Mouse (Mus musculus): ENCODE results near the gene Cox17.

Gene Cox17

DNA sequence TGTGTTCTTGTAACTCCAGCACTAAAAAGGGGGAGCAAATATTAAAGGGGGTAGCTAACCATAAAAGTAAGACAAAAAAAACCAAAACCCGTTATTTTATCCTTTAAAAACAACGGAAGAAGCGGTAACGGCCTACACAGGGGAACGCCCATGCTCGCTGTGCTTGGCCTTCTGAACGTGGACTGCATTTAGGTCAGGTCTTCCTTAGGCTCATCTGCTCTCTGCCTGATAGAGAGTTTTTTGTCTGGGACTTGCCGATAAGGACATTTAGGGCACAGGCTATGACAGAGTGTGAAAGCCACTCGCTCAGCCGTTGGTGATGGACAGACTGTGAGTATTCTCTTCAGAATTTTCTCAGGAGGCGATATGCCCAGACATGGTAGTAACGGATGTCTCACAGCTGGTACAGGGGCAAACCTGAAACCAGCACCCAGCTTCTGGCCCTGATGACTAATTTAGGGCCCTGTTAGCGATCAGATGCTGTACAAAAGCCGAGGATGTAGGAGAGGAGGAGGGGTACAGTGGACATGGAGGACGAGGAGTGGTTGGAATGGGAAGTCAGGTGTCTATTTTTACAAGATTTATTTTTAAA is 25.0 kb downstream of the Cox17 start:
- DNase-seq (ENCODE audit: low spot score): no peak

DNA sequence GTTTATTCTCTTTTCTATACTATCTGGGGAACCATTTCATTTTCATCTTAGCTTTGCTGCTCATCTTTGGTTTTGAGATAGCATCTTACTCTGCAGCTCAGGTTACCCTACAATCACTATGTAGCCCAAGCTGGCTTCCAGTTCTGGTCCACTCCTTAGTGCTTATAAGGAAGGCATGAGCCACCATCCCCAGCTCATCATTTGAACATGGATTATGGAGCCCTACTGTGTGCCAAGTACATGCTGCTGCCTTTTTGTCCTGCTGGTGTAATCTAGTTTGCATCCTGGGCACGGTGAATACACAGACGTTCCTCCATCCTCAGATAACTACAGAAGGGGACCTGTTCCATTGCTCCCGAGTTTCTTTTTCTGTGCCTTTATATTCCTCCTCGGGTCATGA is 26.1 kb downstream of the Cox17 start:
- no peak for DNase-seq (ENCODE audit: low spot score)

DNA sequence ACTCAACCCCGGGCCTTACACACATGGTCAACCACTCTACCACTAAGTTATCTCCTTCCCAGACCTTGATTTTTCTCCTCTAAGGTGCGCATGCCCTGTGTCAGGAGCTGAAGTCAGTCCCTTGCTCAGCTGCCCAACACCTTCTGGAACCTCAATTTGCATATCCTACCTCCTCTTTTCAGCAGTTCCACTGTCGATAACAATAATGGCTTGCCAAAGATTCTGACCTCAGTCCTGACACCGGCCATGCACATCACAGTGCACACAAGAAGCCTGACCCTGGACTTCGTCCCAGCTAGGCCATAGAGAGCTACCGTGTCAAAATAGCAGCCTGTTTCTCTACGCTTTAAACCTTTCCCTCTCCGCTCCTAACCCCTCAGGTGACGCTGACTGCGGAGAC is 26.6 kb downstream of the Cox17 start:
- DNase-seq (ENCODE audit: low spot score): no peak

DNA sequence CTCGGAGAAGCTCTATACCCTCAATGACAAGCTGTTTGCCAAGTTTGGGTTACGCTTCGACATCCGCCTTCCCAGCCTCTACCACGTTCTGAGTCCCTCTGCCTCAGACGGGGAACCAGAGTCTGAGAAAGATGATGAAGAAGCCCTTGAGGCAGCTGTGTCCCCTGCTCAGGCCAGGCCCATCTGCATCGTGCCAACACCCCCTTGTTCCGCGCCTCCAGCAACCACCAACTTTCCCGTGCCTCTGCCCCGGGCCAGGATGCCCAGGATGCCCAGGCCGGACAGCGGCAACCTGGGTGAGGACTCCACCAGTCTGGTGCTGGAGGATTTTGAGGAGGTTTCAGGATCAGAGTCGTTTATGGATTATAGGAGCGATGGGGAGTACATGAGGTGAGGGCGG is 27.1 kb downstream of the Cox17 start:
- DNase-seq (ENCODE audit: low spot score): no peak

DNA sequence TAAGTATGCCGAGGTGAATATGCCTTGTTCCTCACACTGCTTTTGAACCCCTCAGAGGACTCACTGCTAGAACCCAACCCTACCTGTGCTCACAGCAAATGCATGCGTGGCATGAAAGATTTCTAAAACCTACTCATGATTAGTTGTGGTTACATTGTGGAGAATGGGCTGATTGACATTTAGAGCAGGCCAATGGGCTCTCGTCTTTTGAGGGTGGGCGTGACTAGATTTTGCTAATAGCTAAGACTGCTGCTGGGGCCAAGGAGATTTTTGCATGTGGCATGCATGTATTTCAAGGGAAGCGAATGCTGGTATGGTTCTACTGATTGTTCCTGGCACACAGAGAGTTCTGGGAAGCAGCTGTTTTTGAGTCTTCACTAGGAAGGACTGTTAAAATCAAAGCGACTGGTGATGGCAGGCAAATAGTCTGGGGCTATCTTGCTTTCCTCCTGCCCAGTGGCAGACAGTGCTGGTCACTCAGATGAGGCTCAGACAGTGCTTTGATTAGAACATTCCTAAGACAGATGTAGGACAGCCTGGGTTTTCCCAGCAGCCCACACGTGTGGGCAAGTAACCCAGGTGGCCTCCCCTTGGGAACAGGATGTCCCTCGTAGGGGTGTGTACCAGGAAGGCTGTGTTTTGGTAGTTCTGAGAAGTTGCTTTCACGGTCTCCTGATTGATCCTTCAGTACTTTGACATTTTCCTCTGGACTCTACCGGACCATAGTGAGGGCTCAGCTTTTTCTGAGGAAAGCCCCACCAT is 27.8 kb downstream of the Cox17 start:
- DNase-seq (ENCODE audit: low spot score): no peak

DNA sequence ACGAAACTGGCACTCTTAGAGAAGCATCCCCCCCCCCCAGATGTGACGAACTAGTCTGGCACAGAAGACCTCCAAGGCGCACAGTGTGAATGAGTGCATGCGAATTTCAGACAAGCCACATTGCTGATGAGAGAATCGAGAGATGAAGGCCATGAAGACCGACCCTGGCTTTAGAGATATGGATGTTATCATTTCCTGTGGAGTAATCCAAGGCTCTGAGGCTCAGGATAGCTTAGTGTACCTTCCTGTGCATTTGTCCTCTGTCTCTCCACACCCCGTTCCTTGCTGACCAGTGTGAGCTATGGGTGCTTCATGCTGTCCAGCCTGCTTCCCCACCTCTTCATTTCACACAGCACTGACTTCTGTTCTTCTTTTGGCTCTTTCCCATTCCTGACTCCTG is 28.4 kb downstream of the Cox17 start:
- DNase-seq (ENCODE audit: low spot score): no peak

DNA sequence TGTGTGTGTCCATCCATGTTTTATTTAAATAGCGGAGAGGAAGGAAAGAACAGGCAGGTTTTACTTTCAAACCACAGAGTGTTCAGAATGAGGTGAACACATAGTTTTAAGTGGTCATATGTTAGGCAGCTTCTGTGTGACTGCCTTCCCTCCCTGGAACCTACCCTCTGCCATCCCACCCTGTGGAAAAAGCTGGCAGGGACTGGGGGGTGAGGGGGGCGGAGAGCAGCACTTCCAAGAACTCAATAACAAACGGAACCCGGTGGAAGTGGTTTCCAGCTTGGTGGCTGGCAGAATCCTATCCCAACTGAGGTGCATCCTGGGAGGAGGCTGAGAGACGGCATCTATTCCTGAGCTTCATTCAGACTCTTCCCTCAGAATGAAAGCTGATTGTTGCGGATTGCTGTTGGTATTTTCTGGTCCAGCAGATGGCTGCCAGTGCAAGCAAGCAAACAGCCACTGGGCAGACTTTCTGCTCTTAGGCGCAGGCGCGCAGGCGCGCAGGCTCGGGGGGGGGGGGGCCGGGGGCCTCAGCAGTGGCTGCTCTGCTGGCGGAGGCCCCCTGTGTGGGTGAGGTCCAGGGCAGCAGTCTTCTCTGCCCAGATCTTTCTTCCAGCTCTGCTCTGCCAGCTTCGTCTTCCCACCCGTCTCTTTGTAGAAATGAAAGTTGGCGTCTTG is 29.5 kb downstream of the Cox17 start:
- DNase-seq (ENCODE audit: low spot score): no peak

DNA sequence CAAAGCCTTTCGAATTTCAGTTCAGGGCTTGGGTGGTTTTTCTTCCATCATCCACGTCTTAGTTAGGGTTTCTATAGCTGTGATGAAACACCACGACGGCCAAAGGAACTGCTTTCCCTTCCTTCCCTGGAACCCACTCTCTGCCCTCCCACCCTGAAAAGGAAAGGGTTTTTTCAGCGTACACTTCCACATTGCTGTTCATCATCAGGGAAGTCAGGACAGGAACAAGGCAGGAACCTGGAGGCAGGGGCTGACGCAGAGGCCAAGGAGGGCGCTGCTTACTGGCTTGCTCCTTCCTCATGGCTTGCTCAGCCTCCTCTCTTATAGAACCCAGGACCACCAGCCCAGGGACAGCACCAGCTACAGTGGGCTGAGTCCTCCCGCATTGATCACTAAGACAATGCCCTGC is 30.1 kb downstream of the Cox17 start:
- no peak for DNase-seq (ENCODE audit: low spot score)

DNA sequence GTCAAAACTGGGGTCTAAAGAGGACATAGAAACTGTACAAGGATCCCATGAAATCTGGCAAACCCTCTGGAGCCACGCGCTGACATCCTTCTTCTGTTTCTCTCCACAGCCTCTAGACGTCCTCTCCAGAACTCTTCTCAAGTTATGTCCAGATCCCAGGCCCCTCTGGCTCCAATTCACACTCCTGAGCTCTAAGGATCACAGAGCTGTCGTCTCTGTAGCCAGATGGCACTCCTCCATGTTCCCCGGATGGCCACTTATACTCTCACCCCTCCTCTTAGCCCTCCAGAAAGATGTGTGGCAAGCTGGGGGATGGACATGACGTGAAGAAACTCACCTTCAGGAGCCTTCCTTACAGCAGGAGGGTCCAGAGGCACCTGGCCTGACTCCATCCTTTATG is 30.8 kb downstream of the Cox17 start:
- no peak for DNase-seq (ENCODE audit: low spot score)

DNA sequence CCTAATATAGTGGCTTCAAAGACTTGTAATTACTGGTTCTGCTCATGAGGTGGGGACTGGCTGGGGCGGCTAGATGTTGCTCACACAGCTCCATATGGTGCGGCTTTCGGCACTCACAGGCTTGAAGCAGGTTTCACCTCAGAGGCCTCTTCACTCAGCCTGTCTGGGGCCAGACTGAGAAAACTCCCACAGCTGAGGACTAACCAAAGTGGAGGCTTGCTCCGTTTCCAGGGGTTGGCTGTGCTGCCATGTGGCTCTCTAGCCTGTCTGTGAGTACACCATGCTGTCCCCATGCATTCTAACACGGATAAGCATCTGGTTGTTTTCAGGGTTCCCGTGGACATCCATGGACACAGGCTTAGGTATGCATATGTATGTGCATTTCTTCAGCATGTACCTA is 31.8 kb downstream of the Cox17 start:
- DNase-seq (ENCODE audit: low spot score): no peak

DNA sequence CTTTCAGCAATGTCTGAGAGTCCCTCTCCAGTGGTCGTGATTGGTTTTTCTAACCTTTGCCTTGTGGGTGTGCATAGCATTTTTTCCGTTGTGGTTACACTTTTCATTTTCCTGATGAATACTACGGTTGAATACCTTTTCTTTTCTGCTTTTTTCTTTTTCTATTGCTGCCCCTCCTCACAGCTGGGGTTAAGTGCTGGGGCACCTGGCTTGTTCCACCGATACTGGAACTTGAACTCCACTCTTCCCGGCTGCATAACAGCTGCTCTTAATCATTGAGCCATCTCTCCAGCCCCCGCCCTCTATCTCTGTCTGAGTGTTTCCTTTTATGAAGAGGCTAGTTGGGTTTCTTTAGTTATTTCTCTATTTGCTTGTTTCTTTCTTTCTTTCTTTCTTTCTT is 32.3 kb downstream of the Cox17 start:
- no peak for DNase-seq (ENCODE audit: low spot score)

DNA sequence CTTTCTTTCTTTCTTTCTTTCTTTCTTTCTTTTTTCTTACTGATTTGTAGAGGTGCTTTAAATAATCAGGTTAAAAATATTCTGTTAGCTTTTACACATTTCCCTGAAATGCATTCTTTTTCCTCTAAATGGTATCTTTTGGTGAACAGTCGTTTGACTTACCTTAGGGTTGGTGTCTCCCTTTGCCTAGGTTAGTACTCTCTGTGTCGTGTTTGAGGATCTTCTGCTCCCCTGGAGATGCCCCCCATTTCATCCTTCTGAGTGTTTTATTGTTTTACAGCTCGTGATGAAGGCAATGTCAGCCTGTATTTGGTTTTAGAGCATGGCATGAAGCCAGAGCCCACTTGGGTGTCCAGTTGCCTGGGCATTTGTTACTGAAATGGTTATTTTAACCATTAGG is 32.7 kb downstream of the Cox17 start:
- DNase-seq (ENCODE audit: low spot score): no peak

DNA sequence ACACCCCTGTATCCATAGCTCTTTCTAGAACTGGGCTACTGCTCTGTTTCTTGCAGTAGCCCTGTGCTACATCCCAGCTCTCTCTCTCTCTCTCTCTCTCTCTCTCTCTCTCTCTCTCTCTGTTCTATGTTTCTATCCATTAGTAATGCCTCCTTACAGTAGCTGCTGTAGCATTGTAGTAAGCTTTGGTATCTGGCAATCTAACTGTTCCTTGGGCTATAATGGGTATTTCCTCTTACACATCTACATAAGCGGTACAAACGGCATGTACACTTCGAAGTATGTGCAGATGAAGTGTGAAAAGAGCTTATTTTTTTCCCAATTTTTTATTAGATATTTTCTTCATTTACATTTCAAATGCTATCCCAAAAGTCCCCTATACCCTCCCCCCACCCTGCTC is 33.1 kb downstream of the Cox17 start:
- no peak for DNase-seq (ENCODE audit: low spot score)

DNA sequence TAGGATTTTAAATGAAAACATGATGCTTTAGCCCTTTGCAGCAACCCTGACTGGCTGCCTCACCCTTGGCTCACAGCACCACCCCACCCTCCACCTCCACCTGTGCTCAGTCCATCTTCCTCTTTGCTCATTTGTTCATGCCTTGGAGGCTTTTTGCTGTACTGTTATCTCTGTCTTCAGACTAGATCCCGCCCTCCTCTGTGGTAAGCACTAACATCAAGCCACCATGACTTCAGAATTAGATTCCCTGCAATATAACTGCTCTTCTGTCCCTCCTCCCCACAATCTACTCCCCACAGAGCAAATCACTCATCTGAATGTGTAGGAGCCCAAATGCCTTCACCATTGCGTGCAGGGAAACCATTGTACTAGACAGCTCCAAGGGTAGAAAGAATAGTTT is 36.9 kb downstream of the Cox17 start:
- DNase-seq (ENCODE audit: low spot score): no peak

DNA sequence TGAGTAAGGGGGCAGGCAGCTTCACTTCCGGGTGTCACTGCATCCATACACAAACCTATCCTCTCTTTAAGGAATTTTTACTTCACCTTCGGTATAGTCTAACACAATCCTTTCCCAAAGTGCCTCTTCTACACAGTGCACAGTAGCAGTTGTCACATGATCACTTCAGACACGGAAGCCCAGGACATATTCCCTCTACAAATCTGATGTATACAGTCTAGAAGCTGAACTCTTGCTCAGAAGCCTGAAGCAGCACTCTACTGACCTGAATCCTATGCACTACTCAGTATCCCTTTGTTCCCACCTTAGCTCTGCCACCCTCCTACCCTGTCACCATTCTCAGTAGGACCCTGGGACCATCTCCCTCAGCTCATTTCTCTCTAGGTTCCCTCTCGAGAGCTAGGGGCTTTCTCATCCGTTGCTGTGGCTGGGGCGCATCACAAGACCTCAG is 38.4 kb downstream of the Cox17 start:
- DNase-seq (ENCODE audit: low spot score): no peak

DNA sequence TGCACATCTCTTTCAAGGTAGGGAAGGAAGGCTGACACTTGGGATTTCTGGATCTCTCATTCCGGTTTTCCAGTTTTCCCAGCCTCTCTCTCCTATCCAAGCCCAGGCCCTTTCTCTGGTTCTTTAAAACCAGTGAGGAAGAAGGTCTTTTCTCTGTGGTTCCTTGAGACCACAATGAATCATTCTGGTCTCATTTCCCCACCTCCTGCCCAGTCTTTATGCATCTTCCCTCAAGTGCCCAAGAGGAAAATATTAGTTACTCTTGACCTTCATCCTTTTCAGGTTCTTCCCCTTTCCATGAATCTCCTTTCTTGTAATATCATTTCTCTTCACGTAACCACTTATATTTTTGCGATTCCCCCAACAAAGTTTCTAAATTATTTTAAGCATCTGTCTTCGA is 38.9 kb downstream of the Cox17 start:
- no peak for DNase-seq (ENCODE audit: low spot score)

DNA sequence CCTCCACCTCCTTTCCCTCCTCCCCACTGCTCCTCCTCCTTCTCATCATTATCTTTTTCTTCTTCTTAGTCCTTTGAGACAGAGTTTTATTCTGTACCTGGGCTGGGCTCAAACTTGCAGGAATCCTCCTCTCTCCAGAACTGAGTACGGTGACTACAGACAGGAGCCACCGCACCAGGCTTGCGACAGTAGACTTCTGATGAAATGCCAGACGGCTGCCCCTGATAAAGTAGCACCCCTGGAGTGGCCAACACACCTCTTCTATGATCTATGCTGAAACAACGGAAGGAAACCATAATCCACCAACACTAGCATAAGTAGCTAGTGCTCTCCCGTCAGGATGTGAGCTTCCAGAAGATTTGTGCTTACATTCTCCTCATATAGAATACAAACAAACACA is 40.6 kb downstream of the Cox17 start:
- DNase-seq (ENCODE audit: low spot score): no peak

DNA sequence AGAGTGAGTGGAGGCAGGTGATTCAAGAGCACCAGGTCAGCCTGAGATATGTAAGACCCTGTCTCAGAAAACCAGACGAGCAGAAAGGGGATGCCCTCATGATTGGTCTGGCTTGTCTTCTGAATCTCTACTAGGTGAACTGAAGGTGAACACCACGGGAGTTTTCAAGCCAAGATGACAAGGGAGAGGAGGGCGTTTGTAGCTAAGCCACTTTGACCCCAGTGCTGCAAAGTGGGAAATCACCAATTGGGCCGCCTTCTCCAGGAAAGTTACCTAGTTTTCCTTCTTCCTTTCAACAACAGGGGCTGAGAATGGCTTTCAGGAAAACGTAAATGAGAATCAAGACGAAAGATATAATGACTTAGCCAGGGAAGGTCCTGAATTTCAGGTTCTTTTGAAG is 42.0 kb downstream of the Cox17 start:
- no peak for DNase-seq (ENCODE audit: low spot score)

DNA sequence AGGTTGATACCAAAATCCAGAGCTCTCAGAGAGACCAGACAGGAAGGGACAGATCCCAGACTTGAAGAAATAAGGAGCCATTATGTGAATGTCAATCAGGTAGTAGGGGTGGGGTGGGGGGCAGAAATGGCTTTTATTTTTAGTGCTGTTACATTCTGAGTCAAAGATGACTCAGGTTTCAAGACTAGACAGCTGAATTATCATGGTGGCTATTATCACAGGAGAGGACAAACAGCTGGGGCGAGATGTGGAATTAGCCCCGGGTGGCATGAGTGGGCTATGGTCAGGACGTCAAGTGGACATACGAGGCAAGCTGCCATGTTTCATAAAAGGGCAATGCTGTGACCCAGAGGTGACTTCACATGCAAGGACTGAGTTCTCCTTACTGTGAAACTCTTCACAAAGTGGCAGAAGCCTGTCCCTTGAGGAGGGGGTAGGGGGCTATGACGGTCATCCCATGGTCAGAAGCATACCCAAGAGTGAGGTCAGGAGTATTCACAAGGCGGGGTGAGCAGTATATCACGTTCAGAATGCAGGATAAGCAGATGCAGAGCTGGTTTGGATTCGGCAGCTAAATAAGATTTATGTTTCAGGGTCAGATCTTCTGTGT is 42.6 kb downstream of the Cox17 start:
- no peak for DNase-seq (ENCODE audit: low spot score)

DNA sequence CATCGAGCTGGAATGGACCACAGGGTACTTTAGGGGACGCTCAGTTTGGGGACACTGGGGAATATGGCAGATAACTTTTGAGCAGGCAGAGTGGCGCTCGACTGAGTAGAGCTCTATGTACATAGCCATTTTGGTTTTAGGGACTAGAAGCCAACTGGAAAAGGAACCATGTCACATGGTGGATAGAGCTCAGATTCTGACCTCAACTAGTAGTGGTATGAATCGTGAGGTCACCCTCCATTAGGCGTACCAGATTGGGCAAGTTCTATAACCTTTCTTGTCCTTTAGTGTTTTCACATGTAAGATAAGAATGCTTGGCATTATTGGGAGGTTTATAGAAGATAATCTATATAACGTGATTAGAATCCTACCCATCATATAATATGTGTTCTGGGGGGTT is 43.5 kb downstream of the Cox17 start:
- DNase-seq (ENCODE audit: low spot score): no peak

DNA sequence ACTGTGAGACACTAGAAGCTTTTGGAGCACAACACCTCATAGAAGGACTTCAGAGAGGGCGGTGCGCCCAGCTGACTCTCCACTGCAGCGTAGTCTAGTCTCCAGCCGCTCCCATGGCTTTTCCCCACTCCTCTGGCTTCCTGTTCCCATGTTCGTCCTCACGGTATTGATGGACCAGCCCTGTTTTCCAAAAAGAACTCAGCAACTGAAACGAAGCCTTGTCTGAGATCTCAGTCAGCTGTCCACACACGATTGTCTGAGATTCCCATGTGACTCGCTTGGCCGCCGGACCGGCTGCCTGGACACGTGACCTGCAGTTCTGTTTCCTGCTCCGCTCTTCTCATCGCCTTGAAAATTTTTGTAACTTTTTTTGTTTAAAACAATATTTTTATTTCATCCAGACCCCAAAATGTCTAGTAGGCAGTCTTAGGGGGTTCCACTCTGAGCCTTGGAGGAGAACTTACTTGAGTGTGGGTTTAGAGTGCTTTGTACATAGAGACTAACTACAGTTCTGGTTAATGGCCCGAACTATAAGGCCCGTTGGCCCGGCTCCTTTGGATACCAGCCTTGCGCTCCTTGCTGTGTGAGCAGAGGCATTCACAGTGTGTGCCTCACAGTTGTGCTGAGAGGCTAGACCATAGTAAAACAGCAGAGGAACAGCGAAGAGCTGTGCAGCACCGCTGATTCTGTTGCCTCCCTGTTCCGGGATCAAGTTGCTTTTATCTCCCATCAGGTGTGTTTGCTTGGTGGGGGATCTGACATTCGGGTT is 45.5 kb downstream of the Cox17 start:
- no peak for DNase-seq (ENCODE audit: low spot score)

DNA sequence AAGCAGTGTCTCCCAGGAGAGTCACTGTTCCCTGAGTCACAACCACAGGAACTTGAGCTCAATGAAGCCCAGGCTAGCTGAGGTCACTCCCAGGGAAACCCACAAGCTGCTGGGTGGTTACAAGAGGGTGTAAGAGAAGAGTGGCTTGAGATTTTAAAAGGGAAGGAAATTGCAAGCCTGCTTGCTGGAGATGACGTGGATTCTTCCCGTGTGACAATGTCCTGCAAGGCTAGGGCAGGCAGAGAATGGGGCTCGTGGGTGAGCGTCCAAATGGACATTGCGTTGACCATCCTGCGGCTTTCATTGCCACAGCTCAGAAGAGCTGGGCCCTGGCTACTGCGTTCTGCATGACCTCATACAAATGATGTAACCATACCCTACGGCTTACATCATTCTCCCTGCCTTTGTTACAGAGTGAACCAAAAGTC is 47.4 kb downstream of the Cox17 start:
- DNase-seq (ENCODE audit: low spot score): no peak

Data from ovary, postnatal 14 days (tissue).